Mouse (Mus musculus): ENCODE data around the gene Osbpl3.

GRCm38 (mm10) chr6:50291650-50292049 is 164.4 kb downstream of the Osbpl3 start:
- TF ChIP-seq CTCF (IDR thresholded peaks at IDR 0.05) (no peak), POLR2A (IDR thresholded peaks at IDR 0.05; ENCODE audit: insufficient read depth, low read depth, low read length) (no peak)
